Mouse (Mus musculus) liver, adult 2 months (tissue): ENCODE results near the gene Erp29. TPM values are rescaled to one million over a fixed set of nuclear protein-coding genes. Genes with fewer than 3 reads are reported as not detected.

Source experiments
- DNase-seq: peaks from one replicate; pipeline ENCODE4 v3.0.0-alpha.2; 2011; ENCODE audit warnings: low read depth, low spot score; ENCODE audit errors: extremely low read depth
- H3K27ac ChIP-seq: fragments of 200-500 bp; replicated peaks from 2 replicates; pipeline ENCODE4 v1.5.1; 2012; ENCODE audit warnings: low read depth, mild to moderate bottlenecking, control low read depth, inconsistent platforms, low read length; ENCODE audit not compliant: insufficient read depth
- H3K27me3 ChIP-seq: fragments of 200-500 bp; 2 replicates; pipeline ENCODE4 v1.6.1; 2012; ENCODE audit warnings: mild to moderate bottlenecking, moderate library complexity, low read length, inconsistent platforms; ENCODE audit not compliant: control insufficient read depth, insufficient read depth
- H3K36me3 ChIP-seq: fragments of 200-500 bp; 2 replicates; pipeline ENCODE4 v1.6.1; 2012; ENCODE audit warnings: low read length, inconsistent platforms; ENCODE audit not compliant: control insufficient read depth, insufficient read depth
- H3K4me1 ChIP-seq: fragments of 200-500 bp; 2 replicates; pipeline ENCODE4 v1.6.1; 2011; ENCODE audit warnings: low read length; ENCODE audit not compliant: control insufficient read depth, insufficient read depth
- H3K4me3 ChIP-seq: fragments of 200-500 bp; 2 replicates; pipeline ENCODE4 v1.5.1; 2011; ENCODE audit warnings: low read depth, mild to moderate bottlenecking, control low read depth, low read length, moderate library complexity; ENCODE audit not compliant: insufficient read depth
- H3K79me2 ChIP-seq: fragments of 200-500 bp; 2 replicates; pipeline ENCODE4 v1.6.1; 2012; ENCODE audit warnings: inconsistent platforms, mild to moderate bottlenecking, low read length, moderate library complexity; ENCODE audit not compliant: control insufficient read depth, insufficient read depth
- H3K9ac ChIP-seq: fragments of 200-500 bp; 2 replicates; pipeline ENCODE4 v1.6.1; 2012; ENCODE audit warnings: low read depth, mild to moderate bottlenecking, control low read depth, inconsistent platforms, low read length
- CTCF ChIP-seq: fragments of 200-500 bp; IDR thresholded peaks from 2 replicates; pipeline ENCODE4 v1.5.1; 2011; ENCODE audit warnings: low read depth, low read length, control low read depth
- POLR2A ChIP-seq: fragments of 200-500 bp; IDR thresholded peaks from 2 replicates; pipeline ENCODE4 v1.6.1; 2011; ENCODE audit warnings: low read length, control low read depth; ENCODE audit not compliant: insufficient read depth; ENCODE audit errors: extremely low read depth
- WGBS: fragments of 180-500 bp; shearing (Covaris S2); methylation state at CpG from one replicate; pipeline ENCODE4 v1.1.7; 2018; 5-methylcytosine and 5-hydroxymethylcytosine counted together
- polyA plus RNA-seq: library from polyadenylated mRNA; depleted of rRNA; stranded (reverse); fragments of >200 nt; gene quantifications from 2 replicates; pipeline ENCODE4 v1.2.3, GENCODE M21; 2012
- total RNA-seq: library from RNA; depleted of rRNA; stranded (reverse); fragments of >200 nt; gene quantifications from 2 replicates; pipeline ENCODE4 v1.2.3, GENCODE M21; 2014

The Erp29 gene
- total and polyA plus RNA-seq, 2 experiments: 21.9 to 27.1 TPM

DNA sequence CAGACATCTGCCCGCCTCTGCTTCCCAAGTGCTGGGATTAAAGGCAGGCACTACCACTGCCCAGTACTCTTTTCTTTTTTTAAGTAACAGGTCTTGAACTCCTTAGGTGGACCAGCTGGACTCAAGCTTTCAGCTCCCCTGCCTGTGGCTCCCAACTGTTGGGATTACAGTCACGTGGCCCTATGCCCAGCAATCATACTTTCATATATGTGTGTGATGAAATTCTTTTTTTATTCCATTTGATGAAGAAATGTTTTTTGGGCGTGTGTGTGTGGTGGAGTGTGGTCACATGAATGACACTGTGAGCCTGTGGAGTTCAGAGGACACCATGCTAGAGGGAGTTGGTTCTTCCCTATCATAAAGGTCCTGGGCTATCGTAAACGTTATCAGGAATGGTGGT lies 52.8 kb downstream of the Erp29 start:
- Histone ChIP-seq H3K27ac (peak overlapping the region; percentile 10; the same call in 1 of the 2 replicates), H3K27me3 (no peaks in the 10 kb centered on the region), H3K4me1 (peaks cover 24% of the 10 kb centered on the region), H3K36me3 (no peaks in the 10 kb centered on the region), H3K79me2 (peaks cover 42% of the 10 kb centered on the region), H3K9ac (no peak overlapping the region), H3K4me3 (no peak overlapping the region)
- no peak for DNase-seq
- TF ChIP-seq POLR2A: no peak
- no peak for TF ChIP-seq CTCF
- 61% methylated on average over 5 of the region's 5 CpGs for WGBS

DNA sequence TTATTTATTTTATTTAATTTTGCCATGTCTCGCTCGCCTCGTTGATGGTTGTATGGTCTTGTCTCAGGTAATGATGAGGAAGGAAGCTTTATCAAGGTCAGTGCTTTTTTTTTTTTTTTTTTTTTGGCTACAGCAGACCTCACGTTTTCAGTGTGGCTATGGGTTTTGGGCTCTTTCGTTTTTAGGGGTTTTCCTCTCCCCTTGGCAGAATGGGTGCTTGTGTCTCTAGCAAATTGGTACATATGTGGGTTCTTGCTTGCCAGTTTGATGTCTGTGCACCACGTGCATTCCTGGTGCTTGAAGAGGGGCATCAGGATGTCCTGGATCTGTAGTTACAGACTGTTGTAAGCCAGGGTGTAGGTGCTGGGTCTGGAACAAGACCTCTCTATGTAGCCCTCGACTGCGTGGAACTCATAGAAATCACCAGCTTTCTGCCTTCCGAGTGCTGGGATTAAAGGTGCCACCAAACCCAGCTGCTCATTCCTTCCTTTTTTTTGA lies 53.3 kb downstream of the Erp29 start:
- H3K4me3 ChIP-seq: peak overlapping the region; percentile 90; the same call in 1 of the 2 replicates
- TF ChIP-seq CTCF (no peak), POLR2A (no peak)
- H3K27ac ChIP-seq: no peak overlapping the region; the same call in 1 of the 2 replicates
- peaks cover 24% of the 10 kb centered on the region for H3K4me1 ChIP-seq
- DNase-seq: no peak
- WGBS: 24% methylated on average over 9 of the region's 9 CpGs
- H3K36me3 ChIP-seq: no peaks in the 10 kb centered on the region
- no peak overlapping the region for H3K9ac ChIP-seq
- no peaks in the 10 kb centered on the region for H3K27me3 ChIP-seq
- H3K79me2 ChIP-seq: peaks cover 41% of the 10 kb centered on the region

DNA sequence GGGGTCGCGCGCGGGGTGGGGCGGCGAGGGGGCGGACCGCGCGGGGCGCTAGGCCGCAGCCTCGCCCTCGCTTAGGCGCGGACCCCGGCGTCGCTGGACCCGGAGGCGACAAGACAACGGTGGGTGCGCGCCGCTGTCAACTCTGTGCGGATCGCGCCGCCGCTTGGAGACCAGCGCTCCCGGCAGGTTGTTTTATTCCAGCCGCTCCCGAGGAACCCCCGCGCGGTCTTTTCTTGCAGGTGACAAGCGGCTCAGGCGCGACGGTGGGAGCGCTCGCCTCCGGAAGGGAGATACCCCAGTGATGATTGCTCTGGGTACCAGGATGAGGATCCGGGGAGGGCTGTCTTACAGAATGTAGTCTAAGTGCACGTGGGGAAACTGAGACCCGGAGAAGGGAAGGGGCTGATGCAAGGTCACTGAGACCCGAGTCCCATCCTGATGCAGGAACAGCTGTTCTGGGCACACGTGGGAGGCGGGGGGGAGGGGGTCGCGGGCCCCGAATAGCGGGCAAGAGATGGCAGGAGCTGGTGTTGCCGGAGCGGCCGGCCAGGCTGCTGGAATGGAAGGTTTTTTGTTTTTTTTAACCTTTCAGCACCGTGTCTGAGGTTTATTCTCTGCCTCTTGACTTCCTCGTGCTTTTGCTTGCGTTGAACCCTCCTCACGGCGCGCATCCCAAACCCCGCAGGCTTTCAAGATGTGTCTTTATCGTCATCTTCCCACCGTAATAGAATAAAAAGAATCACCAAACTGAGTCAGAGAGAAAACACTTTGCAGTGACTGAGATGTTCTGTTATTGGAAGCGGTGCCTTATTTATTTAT lies 54.0 kb downstream of the Erp29 start:
- H3K36me3 ChIP-seq: no peaks in the 10 kb centered on the region
- peak overlapping the region; percentile 93 for H3K9ac ChIP-seq
- WGBS: under 1% methylated on average over 67 of the region's 67 CpGs
- TF ChIP-seq CTCF (no peak), POLR2A (no peak)
- no peak for DNase-seq
- H3K4me1 ChIP-seq: peaks cover 24% of the 10 kb centered on the region
- peak overlapping the region; percentile 90 for H3K4me3 ChIP-seq
- H3K27me3 ChIP-seq: no peaks in the 10 kb centered on the region
- H3K27ac ChIP-seq: peak overlapping the region; percentile 33
- H3K79me2 ChIP-seq: peaks cover 35% of the 10 kb centered on the region

DNA sequence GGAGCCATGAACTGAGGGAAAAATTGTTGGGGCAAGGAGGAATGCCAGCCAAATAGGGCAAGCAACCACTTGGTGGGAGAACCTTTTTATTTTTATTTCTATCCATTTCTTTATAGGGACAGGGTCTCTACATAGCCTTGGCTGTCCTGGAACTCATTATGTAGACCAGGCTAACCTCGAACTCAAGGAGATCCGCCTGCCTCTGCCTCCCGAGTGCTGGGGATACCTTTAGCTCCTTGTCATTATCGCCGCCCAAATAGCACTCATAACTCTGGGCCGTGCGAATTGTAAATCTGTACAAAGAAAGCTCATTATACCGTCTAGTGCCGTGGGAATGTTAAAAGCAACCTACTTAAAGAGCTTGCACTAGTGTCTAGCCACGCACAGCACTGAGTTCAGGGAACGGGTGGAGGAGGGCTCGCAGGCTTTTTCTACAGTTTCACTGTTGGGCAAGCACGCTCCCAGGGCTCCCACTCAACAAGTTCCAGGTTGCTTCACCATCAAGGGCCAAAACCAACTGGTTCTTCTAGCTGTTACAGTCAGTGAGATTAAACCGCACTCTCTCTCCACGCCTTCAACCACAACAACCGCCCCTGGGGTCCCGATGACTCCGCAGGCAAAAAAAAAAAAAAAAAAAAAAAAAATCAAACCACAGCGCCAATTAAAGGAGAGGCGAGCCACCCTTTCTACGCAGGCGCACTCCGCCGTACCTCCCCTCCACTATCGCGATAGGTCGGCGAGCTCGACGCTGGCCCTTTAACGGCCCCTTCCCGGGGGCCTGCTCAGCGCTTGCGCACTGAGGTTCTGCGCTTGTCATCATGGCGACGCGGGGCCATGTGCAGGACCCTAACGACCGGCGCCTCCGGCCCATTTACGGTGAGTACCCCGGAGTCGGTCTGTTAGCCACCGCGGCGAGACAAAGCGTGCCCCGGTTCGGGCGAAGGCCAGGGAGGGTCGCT lies 54.8 kb downstream of the Erp29 start, which contains the start of gene Naa25:
Naa25 (plus strand) TSS at position 750 of the 959 bp plus-strand sequence.
- Histone ChIP-seq H3K4me1 (peaks cover 24% of the 10 kb centered on the region), H3K9ac (peak within 1 kb of the TSS; percentile 93), H3K36me3 (no peaks in the 10 kb centered on the region), H3K79me2 (peaks cover 27% of the 10 kb centered on the region), H3K4me3 (peak within 1 kb of the TSS; percentile 90), H3K27ac (peak within 1 kb of the TSS; percentile 71), H3K27me3 (no peaks in the 10 kb centered on the region)
- TF ChIP-seq POLR2A: peak; percentile 39; the same call in 1 of the 2 replicates
- TF ChIP-seq CTCF: no peak
- WGBS: 7% methylated on average over 53 of the region's 53 CpGs
- peak; percentile 79 for DNase-seq

DNA sequence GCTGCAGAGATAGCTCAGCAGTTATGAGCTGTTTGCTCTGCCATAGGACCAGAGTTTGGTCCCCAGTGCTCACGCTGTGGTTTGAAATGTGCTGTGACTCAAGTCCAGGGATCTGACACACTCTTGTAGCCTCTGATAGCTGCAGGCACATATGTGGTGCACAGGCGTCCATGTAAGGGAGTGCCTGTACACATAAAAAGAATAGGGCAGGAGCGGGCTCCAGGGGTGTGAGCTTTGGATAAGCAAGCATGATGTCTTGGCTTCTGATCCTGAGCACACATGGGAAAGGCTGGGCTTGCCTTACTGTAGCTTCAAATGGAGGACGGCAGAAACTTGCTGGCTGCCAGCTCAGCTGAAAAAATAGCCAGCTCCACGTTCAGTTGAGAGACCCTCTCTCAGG lies 56.7 kb downstream of the Erp29 start:
- Histone ChIP-seq H3K36me3 (no peaks in the 10 kb centered on the region), H3K9ac (no peak overlapping the region), H3K79me2 (peaks cover 21% of the 10 kb centered on the region), H3K27me3 (no peaks in the 10 kb centered on the region), H3K4me1 (peaks cover 15% of the 10 kb centered on the region), H3K4me3 (no peak overlapping the region), H3K27ac (no peak overlapping the region)
- no peak for DNase-seq
- no peak for TF ChIP-seq CTCF
- no peak for TF ChIP-seq POLR2A
- 94% methylated on average over 5 of the region's 5 CpGs for WGBS
